Mouse (Mus musculus): ENCODE measurements around the gene Iqcg. TPM values are rescaled to one million over a fixed set of nuclear protein-coding genes. Genes with fewer than 3 reads are reported as not detected.

Iqcg gene
- polyA plus RNA-seq, 1 experiment from 2014 or later: 0.40 TPM

DNA sequence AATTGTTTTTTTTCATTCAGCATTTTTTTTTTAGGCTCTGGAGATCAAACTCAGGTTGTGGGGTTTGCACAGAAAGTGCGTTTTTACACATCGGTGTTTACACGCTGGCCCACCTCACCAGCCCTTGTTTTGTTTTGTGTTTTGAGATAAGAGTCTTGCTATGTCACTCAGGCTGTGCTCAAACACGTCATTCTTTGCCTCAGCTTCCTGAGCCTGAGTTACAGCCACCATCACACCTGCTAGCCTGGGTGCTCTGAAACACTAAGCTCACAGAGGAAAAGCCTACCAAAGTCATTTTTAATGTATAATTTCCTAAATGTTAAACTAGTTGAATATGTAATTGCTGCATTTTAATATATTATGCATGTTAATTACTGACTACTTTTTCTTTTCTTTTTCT is 74.6 kb downstream of the Iqcg start:
- Histone ChIP-seq H3K79me2 (ENCODE audit: inconsistent target) (no peaks in the 10 kb centered on the region), H3K36me3 (ENCODE audit: inconsistent target) (peaks cover 43% of the 10 kb centered on the region), H3K4me3 (ENCODE audit: inconsistent target) (no peak overlapping the region), H3K27ac (no peak overlapping the region)
- WGBS (ENCODE audit: missing documents): 89% methylated on average over 4 of the region's 4 CpGs

DNA sequence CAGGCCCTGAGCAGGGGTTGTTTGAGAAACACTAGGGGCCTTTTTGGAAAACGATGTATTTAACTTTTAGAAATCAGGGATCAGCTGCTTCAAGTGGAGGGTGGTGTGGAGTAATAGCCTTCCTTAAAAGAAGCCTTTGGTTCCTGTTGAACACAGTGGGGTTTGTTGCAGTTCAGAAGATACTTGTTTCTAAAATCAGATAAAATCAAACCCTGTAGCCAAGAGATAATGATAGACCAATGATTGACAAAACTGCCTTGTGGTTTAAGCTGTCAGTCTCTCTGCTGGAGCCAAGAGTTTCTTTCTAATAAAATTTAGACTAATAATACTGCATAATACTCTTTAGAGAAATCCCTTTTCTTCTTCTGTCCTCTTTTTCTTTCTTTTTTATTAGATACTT is 75.8 kb downstream of the Iqcg start:
- Histone ChIP-seq H3K79me2 (ENCODE audit: inconsistent target) (no peaks in the 10 kb centered on the region), H3K4me3 (ENCODE audit: inconsistent target) (no peak overlapping the region), H3K36me3 (ENCODE audit: inconsistent target) (peaks cover 39% of the 10 kb centered on the region), H3K27ac (no peak overlapping the region)
- 100% methylated on average over 1 of the region's 1 CpGs for WGBS (ENCODE audit: missing documents)

DNA sequence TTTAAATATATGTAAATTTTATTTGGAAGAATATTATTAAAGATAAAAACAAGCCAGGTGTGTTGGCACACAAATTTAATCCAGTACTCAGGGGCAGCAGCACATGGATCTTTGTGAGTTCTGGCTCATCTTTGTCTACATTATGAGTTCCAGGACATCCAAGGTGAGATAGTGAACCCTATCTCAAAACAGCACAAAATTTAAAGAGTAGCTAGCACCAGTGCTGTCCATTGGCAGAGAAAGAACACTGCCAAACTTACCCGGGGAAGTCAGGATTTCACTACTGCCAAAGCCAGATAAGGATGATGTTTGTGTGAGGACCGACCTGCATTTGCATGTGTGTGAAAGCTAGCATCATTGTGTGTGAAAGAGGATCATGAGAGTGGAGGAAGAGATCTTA is 83.0 kb downstream of the Iqcg start:
- no peaks in the 10 kb centered on the region for H3K79me2 ChIP-seq (ENCODE audit: inconsistent target)
- WGBS (ENCODE audit: missing documents): 96% methylated on average over 2 of the region's 2 CpGs

DNA sequence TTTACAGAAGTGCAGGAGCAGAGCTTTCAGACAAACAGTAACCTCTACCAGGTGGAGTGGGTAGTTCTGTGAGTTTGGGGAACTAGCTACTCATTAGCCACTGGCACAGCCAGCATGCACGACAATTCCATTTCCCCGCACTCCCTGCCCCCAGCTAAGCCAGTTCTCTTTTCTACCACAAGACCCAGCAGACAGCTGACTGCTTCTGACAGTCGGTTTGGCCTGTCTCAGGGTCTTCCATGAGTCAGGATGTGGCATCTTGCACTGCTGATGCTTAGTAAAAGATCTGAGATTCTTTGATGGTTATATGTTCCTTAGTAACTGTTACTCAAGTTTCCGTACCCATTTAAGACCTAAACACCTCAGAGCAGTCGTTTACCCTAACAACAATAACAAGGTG is 83.5 kb downstream of the Iqcg start:
- H3K4me3 ChIP-seq (ENCODE audit: inconsistent target): no peak overlapping the region
- no peaks in the 10 kb centered on the region for H3K79me2 ChIP-seq (ENCODE audit: inconsistent target)
- 39% methylated on average over 5 of the region's 5 CpGs for WGBS (ENCODE audit: missing documents)
- no peak overlapping the region for H3K27ac ChIP-seq
- H3K36me3 ChIP-seq (ENCODE audit: inconsistent target): peaks cover 7% of the 10 kb centered on the region; the same call in 1 of the 2 replicates

More for the DNA sequence above, 83.0 kb downstream of the Iqcg start:
- H3K4me3 ChIP-seq (ENCODE audit: inconsistent target): no peak overlapping the region
- peaks cover 7% of the 10 kb centered on the region; the same call in 1 of the 2 replicates for H3K36me3 ChIP-seq (ENCODE audit: inconsistent target)
- no peak overlapping the region for H3K27ac ChIP-seq

Other genes with a start within 250 kb of the Iqcg start
- gene Smbd1, start 245.7 kb downstream of the Iqcg start, polyA plus RNA-seq (2018): not detected in 3 replicates
- 25.9 to 31.3 TPM (median 28.1 TPM) in 3 replicates for gene Fyttd1, start 178.7 kb downstream of the Iqcg start, polyA plus RNA-seq (2018)
- 18.4 to 30.2 TPM (median 22.9 TPM) in 3 replicates for gene Rubcn, start 178.5 kb downstream of the Iqcg start, polyA plus RNA-seq (2018)
- gene Lrch3, start 142.1 kb downstream of the Iqcg start, polyA plus RNA-seq (2018): 24.7 to 33.3 TPM (median 25.8 TPM) in 3 replicates
- 621 to 1,326 TPM (median 1,292 TPM) in 3 replicates for gene Rpl35a, start 235 bp upstream of the Iqcg start, polyA plus RNA-seq (2018)
- gene Lmln, start 6.3 kb upstream of the Iqcg start, polyA plus RNA-seq (2018): 1.7 to 3.2 TPM (median 1.9 TPM) in 3 replicates
- 41.2 to 73.0 TPM (median 51.8 TPM) in 3 replicates for gene Osbpl11, start 128.9 kb upstream of the Iqcg start, polyA plus RNA-seq (2018)
- gene Snx4, start 195.2 kb upstream of the Iqcg start, polyA plus RNA-seq (2018): 48.2 to 85.8 TPM (median 60.3 TPM) in 3 replicates

Measured in macrophage (primary cell).